Mouse (Mus musculus): ENCODE measurements at regions not wholly inside any gene's neighbourhood (a gene's known extent, or its start where the extent isn't known, plus 50 kb on each side); places are given as distances from the start of the nearest gene placed in this dataset.

- no peak for TF ChIP-seq POLR2A (IDR thresholded peaks at IDR 0.05; ENCODE audit: borderline replicate concordance, extremely low read depth, insufficient read depth, insufficient read length, poor library complexity, severe bottlenecking)
- TF ChIP-seq CTCF (IDR thresholded peaks at IDR 0.05; ENCODE audit: borderline replicate concordance, extremely low read depth, insufficient read depth, insufficient read length): no peak
Measured at GRCm38 (mm10) chr13:90424541-90424940, 335.1 kb upstream of the Xrcc4 start.

Data from brain, embryonic 14.5 days (tissue).